Mouse (Mus musculus): ENCODE data around the gene E330021D16Rik.

Gene E330021D16Rik

GRCm38 (mm10) chr6:136422084-136422853 lies 6.9 kb upstream of the E330021D16Rik start:
- DNase-seq (ENCODE audit: low spot score), result peak; percentile 58

GRCm38 (mm10) chr6:136421059-136421458 lies 5.7 kb upstream of the E330021D16Rik start:
- DNase-seq (ENCODE audit: low spot score), result no peak

GRCm38 (mm10) chr6:136418889-136419835 lies 3.8 kb upstream of the E330021D16Rik start:
- DNase-seq (ENCODE audit: low spot score), result no peak

- no peak for DNase-seq (ENCODE audit: low spot score)
These were observed 3.0 kb upstream of the E330021D16Rik start for GRCm38 (mm10) chr6:136418333-136418848.

GRCm38 (mm10) chr6:136417864-136418263 lies 2.5 kb upstream of the E330021D16Rik start:
- no peak for DNase-seq (ENCODE audit: low spot score)

GRCm38 (mm10) chr6:136413856-136414362 lies 1.5 kb downstream of the E330021D16Rik start:
- no peak for DNase-seq (ENCODE audit: low spot score)

GRCm38 (mm10) chr6:136407608-136408192 lies 7.7 kb downstream of the E330021D16Rik start:
- DNase-seq (ENCODE audit: low spot score), result no peak

- no peak for DNase-seq (ENCODE audit: low spot score)
These were observed 18.5 kb downstream of the E330021D16Rik start for GRCm38 (mm10) chr6:136396860-136397259.

- DNase-seq (ENCODE audit: low spot score), result no peak
These were observed 25.1 kb downstream of the E330021D16Rik start for GRCm38 (mm10) chr6:136390262-136390661.

GRCm38 (mm10) chr6:136385287-136385686 lies 30.1 kb downstream of the E330021D16Rik start:
- no peak for DNase-seq (ENCODE audit: low spot score)

- DNase-seq (ENCODE audit: low spot score), result no peak
These were observed 32.2 kb downstream of the E330021D16Rik start for GRCm38 (mm10) chr6:136383218-136383617.

- no peak for DNase-seq (ENCODE audit: low spot score)
These were observed 39.3 kb downstream of the E330021D16Rik start for GRCm38 (mm10) chr6:136376097-136376496.

- no peak for DNase-seq (ENCODE audit: low spot score)
These were observed 50.8 kb downstream of the E330021D16Rik start for GRCm38 (mm10) chr6:136364430-136365098.

GRCm38 (mm10) chr6:136364008-136364407 lies 51.4 kb downstream of the E330021D16Rik start:
- no peak for DNase-seq (ENCODE audit: low spot score)

- DNase-seq (ENCODE audit: low spot score), result no peak
These were observed 52.1 kb downstream of the E330021D16Rik start for GRCm38 (mm10) chr6:136363313-136363712.

- no peak for DNase-seq (ENCODE audit: low spot score)
These were observed 56.9 kb downstream of the E330021D16Rik start for GRCm38 (mm10) chr6:136358471-136358870.

- DNase-seq (ENCODE audit: low spot score), result peak; percentile 72
These were observed 61.8 kb downstream of the E330021D16Rik start for GRCm38 (mm10) chr6:136353399-136354184.

Data from ovary, postnatal 14 days (tissue).